Mouse (Mus musculus) thymus, adult 2 months (tissue): ENCODE measurements at regions not wholly inside any gene's neighbourhood (a gene's known extent, or its start where the extent isn't known, plus 50 kb on each side); places are given as distances from the start of the nearest gene placed in this dataset.

Experiments
- DNase-seq: peaks from one replicate; pipeline ENCODE4 v3.0.0; 2021
- H3K27ac ChIP-seq: fragments of 200-500 bp; 2 replicates; pipeline ENCODE4 v1.5.1; 2012; ENCODE audit warnings: low read length, control low read depth; ENCODE audit not compliant: control insufficient read depth, insufficient read depth
- H3K27me3 ChIP-seq: fragments of 200-500 bp; 2 replicates; pipeline ENCODE4 v1.6.1; 2012; ENCODE audit warnings: mild to moderate bottlenecking, low read length, moderate library complexity, mixed read lengths; ENCODE audit not compliant: control insufficient read depth, insufficient read depth
- H3K36me3 ChIP-seq: fragments of 200-500 bp; 2 replicates; pipeline ENCODE4 v1.6.1; 2012; ENCODE audit warnings: mild to moderate bottlenecking, low read length, moderate library complexity; ENCODE audit not compliant: control insufficient read depth, insufficient read depth
- H3K4me1 ChIP-seq: fragments of 200-500 bp; replicated peaks from 2 replicates; pipeline ENCODE4 v1.6.1; 2012; ENCODE audit warnings: low read length; ENCODE audit not compliant: control insufficient read depth, insufficient read depth
- H3K4me3 ChIP-seq: fragments of 200-500 bp; 2 replicates; pipeline ENCODE4 v1.5.1; 2012; ENCODE audit warnings: mild to moderate bottlenecking, low read length, control low read depth, moderate library complexity; ENCODE audit not compliant: control insufficient read depth, insufficient read depth
- CTCF ChIP-seq: fragments of 200-500 bp; IDR thresholded peaks from 2 replicates; pipeline ENCODE4 v1.5.1; 2012; ENCODE audit warnings: mild to moderate bottlenecking, control low read depth, low read length, moderate library complexity, borderline replicate concordance; ENCODE audit not compliant: control insufficient read depth, poor library complexity, insufficient read depth; ENCODE audit errors: extremely low read depth
- POLR2A ChIP-seq: fragments of 200-500 bp; IDR thresholded peaks from 2 replicates; pipeline ENCODE4 v1.6.1; 2012; ENCODE audit warnings: mild to moderate bottlenecking, low read length, control low read depth, moderate library complexity; ENCODE audit not compliant: control insufficient read depth, poor library complexity, insufficient read depth; ENCODE audit errors: extremely low read depth
- WGBS: fragments of 180-500 bp; shearing (Covaris S2); methylation state at CpG from one replicate; pipeline ENCODE4 v1.1.7; 2018; 5-methylcytosine and 5-hydroxymethylcytosine counted together

DNA sequence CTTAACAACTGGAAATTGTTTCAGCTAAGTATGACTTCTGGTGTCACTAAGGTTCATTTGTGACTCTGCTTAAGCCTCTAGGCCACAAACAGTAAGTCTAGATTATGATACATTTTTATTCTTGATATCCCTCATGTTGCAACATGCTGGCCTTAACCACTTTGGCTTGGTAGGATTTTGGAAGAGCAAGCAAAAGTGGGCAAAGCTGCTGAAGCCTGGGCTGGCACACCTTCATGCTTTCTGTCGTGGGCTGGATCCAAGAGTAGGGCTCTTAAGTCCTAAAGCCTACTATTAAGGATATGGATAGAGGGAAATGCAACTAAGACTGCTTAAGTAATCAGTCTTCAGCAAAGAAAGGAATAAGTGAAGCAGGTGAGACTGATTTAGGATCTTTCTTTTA lies 923.6 kb downstream of the Slc22a22 start:
- Histone ChIP-seq H3K36me3 (no peaks in the 10 kb centered on the region), H3K4me3 (no peak overlapping the region), H3K4me1 (no peaks in the 10 kb centered on the region), H3K27me3 (no peaks in the 10 kb centered on the region), H3K27ac (no peak overlapping the region)
- TF ChIP-seq POLR2A = no peak
- no peak for TF ChIP-seq CTCF
- DNase-seq = no peak
- 63% methylated on average over 1 of the region's 1 CpGs for WGBS

DNA sequence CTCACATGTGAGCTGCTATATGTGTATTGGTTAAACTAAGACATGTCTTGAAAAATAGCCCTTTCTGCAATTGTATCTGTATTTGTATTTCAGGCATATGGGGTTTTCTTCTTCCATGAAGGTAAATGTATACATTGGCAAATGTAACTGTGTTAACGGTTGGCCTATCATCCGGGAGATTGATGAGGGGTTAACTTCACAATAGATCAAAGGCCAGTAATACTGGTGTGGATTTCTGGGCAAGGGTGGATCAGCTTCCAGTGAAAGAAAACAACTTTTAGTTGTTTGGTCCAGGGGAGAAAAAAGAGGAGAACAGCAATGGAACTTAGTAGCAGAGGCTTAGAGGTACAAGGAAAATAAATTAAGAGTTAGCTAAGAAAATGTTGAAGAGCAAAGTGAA lies 945.9 kb downstream of the Slc22a22 start:
- 70% methylated on average over 2 of the region's 2 CpGs for WGBS
- H3K4me1 ChIP-seq = no peaks in the 10 kb centered on the region
- TF ChIP-seq CTCF (no peak), POLR2A (no peak)
- DNase-seq = no peak
- no peak overlapping the region for H3K4me3 ChIP-seq
- H3K27me3 ChIP-seq = no peaks in the 10 kb centered on the region
- H3K36me3 ChIP-seq = no peaks in the 10 kb centered on the region
- no peak overlapping the region for H3K27ac ChIP-seq

DNA sequence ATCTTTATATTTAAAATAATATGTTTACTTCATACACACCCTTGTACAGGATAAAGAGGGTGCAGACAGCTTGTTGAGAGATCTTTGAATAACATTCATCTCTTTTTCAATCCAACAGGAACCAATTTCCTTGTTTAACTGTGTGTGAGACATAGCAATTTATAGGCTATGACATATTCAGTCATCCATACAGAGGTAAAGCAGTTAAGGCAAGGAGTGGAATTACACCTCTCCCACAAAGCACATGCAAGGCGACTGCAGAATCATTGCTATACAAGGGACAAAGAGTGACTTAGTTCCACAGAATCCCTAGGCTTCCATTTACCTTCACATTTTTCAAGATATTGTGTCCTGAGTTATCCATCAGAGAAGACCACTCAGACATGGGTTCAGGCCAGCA lies 959.0 kb downstream of the Slc22a22 start:
- H3K27me3 ChIP-seq = no peaks in the 10 kb centered on the region
- H3K4me1 ChIP-seq = no peaks in the 10 kb centered on the region
- WGBS = 100% methylated on average over 1 of the region's 1 CpGs
- no peak overlapping the region for H3K4me3 ChIP-seq
- no peak for DNase-seq
- no peak overlapping the region for H3K27ac ChIP-seq
- TF ChIP-seq POLR2A (no peak), CTCF (no peak)
- no peaks in the 10 kb centered on the region for H3K36me3 ChIP-seq

DNA sequence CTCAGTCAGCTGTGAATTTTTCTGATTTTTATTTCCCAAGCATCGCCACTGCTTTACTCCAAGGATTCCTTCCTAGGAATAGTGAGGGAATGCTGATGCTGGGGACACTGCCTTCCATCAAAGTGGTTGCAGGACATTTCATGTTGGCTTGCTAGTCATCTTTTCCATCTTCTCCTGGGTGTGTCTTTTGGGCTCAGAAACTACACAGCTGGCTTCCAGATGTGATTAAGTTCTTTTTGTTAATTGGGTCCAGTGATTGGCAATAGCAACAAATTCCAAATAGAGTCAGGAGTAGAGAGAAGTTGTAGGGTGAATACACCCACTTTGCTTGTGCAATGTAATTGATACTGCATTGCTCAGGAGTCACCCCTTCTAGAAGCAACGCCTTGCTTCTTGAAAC lies 961.3 kb downstream of the Slc22a22 start:
- WGBS = 74% methylated on average over 2 of the region's 2 CpGs
- no peak overlapping the region for H3K4me3 ChIP-seq
- H3K27ac ChIP-seq = no peak overlapping the region
- H3K36me3 ChIP-seq = no peaks in the 10 kb centered on the region
- TF ChIP-seq CTCF (no peak), POLR2A (no peak)
- no peaks in the 10 kb centered on the region for H3K4me1 ChIP-seq
- H3K27me3 ChIP-seq = no peaks in the 10 kb centered on the region
- no peak for DNase-seq

DNA sequence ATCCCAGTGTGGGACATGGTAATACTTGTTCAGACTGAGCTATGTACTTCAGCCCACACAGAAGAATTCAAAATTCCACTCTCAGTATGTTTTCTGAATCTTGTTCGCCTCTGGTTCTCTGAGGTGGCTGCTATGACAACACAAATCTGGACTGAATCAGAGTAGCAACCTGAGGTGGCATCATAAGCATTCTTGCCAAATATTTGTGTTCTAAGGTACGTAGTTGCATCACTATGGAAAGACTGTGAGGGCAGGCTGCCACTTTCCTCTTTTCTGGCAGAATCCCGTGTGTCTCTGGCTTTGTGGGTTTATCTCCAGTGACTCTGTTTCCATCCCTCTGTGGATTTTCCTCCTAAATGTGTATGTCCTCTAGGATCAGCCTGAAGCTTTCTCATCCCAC lies 978.7 kb downstream of the Slc22a22 start:
- TF ChIP-seq POLR2A = no peak
- TF ChIP-seq CTCF = no peak
- Histone ChIP-seq H3K27ac (no peak overlapping the region), H3K4me3 (no peak overlapping the region), H3K27me3 (no peaks in the 10 kb centered on the region), H3K36me3 (no peaks in the 10 kb centered on the region), H3K4me1 (no peaks in the 10 kb centered on the region)
- WGBS = 90% methylated on average over 3 of the region's 3 CpGs
- DNase-seq = no peak

DNA sequence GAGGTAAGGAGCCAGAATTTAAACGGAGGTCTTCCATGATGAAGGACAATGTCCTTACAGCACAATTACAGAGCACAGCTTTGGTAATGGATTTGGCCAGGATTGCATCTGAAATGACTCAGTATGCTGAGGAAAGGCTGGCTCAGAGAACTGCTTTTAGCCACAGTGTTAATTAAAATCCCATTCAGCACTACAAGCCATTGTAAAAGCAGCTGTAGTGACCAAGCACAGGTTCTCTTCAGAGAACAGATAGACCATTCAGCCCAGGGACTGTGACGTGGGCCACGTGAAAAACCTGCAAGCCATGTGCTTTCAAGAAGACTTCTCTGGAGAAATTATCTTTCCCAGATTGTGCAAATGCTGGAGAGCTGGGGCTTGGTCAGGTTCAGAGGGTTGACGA lies 979.7 kb downstream of the Slc22a22 start:
- no peaks in the 10 kb centered on the region for H3K36me3 ChIP-seq
- DNase-seq = no peak
- H3K4me3 ChIP-seq = no peak overlapping the region
- no peak overlapping the region for H3K27ac ChIP-seq
- 90% methylated on average over 4 of the region's 4 CpGs for WGBS
- TF ChIP-seq POLR2A (no peak), CTCF (no peak)
- H3K27me3 ChIP-seq = no peaks in the 10 kb centered on the region
- no peaks in the 10 kb centered on the region for H3K4me1 ChIP-seq

DNA sequence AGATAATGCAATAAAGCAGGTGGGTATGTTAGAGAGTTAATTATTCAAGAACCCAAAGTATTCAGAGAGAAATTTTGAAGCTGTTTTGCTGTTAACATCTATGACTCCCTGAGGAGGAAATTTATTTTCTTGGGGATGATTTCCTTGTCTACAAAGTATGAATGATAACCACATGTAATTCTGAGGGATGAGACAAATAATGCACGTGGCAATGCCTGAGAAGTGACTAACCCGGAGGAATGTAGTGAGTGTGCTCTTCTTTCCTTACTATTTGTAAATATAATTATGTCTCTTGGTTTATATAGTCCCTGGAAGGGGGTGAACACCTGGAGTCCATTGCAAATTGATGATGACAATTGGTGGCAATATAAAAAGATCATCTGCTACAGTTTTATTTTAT lies 981.1 kb downstream of the Slc22a22 start:
- TF ChIP-seq CTCF = no peak
- Histone ChIP-seq H3K4me3 (no peak overlapping the region), H3K27me3 (no peaks in the 10 kb centered on the region), H3K36me3 (no peaks in the 10 kb centered on the region), H3K27ac (no peak overlapping the region), H3K4me1 (no peaks in the 10 kb centered on the region)
- 85% methylated on average over 2 of the region's 2 CpGs for WGBS
- no peak for DNase-seq
